Mouse (Mus musculus) heart, postnatal 0 days (tissue): ENCODE measurements at regions not wholly inside any gene's neighbourhood (a gene's known extent, or its start where the extent isn't known, plus 50 kb on each side); places are given as distances from the start of the nearest gene placed in this dataset.

Experiments used
- CTCF ChIP-seq: IDR thresholded peaks from 2 replicates; pipeline ENCODE4 v1.5.1; 2016; ENCODE audit warnings: antibody characterized with exemption, control low read depth, low read depth
- EP300 ChIP-seq: IDR thresholded peaks from 2 replicates; pipeline ENCODE4 v1.6.1; 2016; ENCODE audit warnings: antibody characterized with exemption, low read depth

DNA sequence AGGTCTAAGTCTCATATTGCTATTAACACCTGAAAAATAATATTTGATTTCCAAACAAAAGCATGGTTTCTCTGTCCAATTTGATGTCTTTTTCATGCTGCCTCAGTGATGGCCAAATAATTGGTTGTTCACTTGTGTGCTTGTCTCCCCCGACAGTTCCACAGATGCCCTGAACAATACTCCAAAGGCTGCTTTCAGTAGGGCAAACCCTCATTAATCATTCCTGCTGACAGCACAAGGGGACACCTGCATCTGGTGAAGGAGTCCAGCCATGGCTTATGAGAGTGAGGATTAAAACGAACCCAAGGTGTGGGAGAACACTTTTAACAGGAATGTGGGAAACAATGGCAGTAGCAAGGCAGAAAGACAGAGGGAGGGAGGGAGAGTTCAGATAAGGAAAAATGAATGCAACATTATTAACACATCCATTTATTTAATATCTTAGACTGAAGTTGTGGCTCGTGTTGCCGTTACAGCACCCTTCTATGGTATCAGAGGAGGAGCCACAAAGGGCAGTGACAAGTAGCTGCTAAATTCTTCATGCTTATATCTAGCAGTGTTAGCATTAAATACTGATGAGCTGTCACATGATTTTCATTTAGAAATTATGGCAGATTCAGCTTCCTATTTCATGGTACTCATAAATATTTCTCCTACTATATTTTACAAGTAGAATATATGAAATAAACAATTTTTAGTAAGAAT is 501.8 kb upstream of the Mms22l start:
- TF ChIP-seq CTCF: no peak
- no peak for TF ChIP-seq EP300
